Comparison of ENCODE assay signal across 23 mouse cellular contexts in genomic region chr19:41342592-41343090, GRCm38 (mm10).
"Had no signal": no experiment of that assay in that cellular context is flagged by ENCODE, and none has a peak within 500 bp of the region (broad histone marks: within the 10 kb centered on the region; RNA-seq: fewer than 3 reads in every experiment).

No protein-coding gene starts in this region.

- H3K4me3 ChIP-seq: liver, embryonic 13.5 days; liver, embryonic 15.5 days; lung, embryonic 15.5 days; midbrain, embryonic 10.5 days; midbrain, embryonic 12.5 days; neural tube, embryonic 13.5 days; neural tube, embryonic 15.5 days; stomach, embryonic 15.5 days had no signal

- H3K9me3 ChIP-seq: liver, embryonic 13.5 days; liver, embryonic 15.5 days; lung, embryonic 15.5 days; midbrain, embryonic 10.5 days; midbrain, embryonic 12.5 days; neural tube, embryonic 13.5 days; neural tube, embryonic 15.5 days; stomach, embryonic 15.5 days had no signal

- ATAC-seq: liver, postnatal 0 days; lung, postnatal 0 days had no signal

- H3K9ac ChIP-seq: liver, embryonic 13.5 days; liver, embryonic 15.5 days; liver, postnatal 0 days; lung, embryonic 15.5 days; midbrain, embryonic 12.5 days; neural tube, embryonic 13.5 days; neural tube, embryonic 15.5 days; stomach, embryonic 15.5 days had no signal

- H3K27me3 ChIP-seq: liver, embryonic 13.5 days; liver, embryonic 15.5 days; lung, embryonic 15.5 days; neural tube, embryonic 13.5 days; neural tube, embryonic 15.5 days; stomach, embryonic 15.5 days had no signal

- H3K36me3 ChIP-seq: liver, embryonic 13.5 days; liver, embryonic 15.5 days; lung, embryonic 15.5 days; midbrain, embryonic 10.5 days; midbrain, embryonic 12.5 days; neural tube, embryonic 13.5 days; neural tube, embryonic 15.5 days; stomach, embryonic 15.5 days had no signal

- H3K4me2 ChIP-seq: liver, embryonic 13.5 days; liver, embryonic 15.5 days; lung, embryonic 15.5 days; midbrain, embryonic 12.5 days; neural tube, embryonic 13.5 days; neural tube, embryonic 15.5 days; stomach, embryonic 15.5 days had no signal

- DNase-seq: liver, embryonic 13.5 days; liver, postnatal 0 days; lung, adult 2 months; lung, postnatal 14 days; lung, postnatal 36 days; midbrain, embryonic 14.5 days; retina, postnatal 1 day; right cerebral cortex, adult 18-20 months; right cerebral cortex, postnatal 25 days; right cerebral cortex, postnatal 4 days; spleen, adult 18-20 months; thymus, adult 2 months; thymus, postnatal 25 days; thymus, postnatal 4 days had no signal

- H3K27ac ChIP-seq: liver, embryonic 13.5 days; liver, embryonic 15.5 days; lung, embryonic 15.5 days; midbrain, embryonic 10.5 days; midbrain, embryonic 12.5 days; neural tube, embryonic 13.5 days; neural tube, embryonic 15.5 days; stomach, embryonic 15.5 days; stomach, postnatal 0 days had no signal
